Mouse (Mus musculus): ENCODE data around the gene Abca9. TPM values are rescaled to one million over a fixed set of nuclear protein-coding genes. Genes with fewer than 3 reads are reported as not detected.

The Abca9 gene
- polyA plus RNA-seq, 3 experiments from 2014 or later, result not detected

DNA sequence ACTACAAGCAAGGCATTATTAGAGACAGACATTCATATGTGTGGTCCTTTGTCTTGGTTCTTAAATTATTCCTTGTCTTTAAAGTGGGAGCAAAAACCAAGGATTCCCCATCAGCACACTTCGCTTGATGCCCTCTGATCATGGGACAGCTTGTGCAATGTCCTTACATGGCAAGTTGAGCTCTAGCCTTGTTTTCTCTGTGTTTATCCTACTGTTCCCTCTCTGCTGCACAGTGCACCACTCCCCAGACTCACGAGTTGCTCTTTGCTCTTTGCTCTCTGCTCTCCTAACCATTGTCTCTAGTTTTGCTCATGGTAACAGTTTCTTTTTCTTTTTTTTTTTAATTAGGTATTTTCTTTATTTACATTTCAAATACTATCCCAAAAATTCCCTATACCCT, 107.9 kb downstream of the Abca9 start:
- no peak for ATAC-seq

DNA sequence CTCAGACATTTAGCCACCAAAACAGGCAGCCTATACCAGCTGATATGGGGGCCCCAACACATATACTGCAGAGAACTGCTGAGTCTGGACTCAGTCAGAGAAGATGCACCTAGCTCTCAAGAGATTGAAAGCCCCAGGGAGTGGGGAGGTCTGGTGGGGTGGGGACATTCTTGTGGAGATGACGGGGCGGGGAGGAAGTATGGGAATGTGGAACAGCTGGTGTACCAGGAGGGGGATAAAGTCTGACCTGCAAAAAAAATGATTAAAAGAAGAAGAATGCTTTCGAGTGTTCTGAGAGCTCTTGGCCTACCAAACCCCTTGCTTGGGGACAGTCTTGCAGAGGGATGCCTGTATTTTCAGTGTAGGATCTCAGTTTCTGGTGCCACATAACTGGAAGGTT, 114.3 kb downstream of the Abca9 start:
- no peak for ATAC-seq

Other genes with a start within 250 kb of the Abca9 start
- not detected for gene Abca8b, start 172.4 kb downstream of the Abca9 start, polyA plus RNA-seq (2017; shearing (Covaris generic))
- not detected for gene Abca8a, start 72.2 kb downstream of the Abca9 start, polyA plus RNA-seq (2017; shearing (Covaris generic))
- gene Abca6, start 83.6 kb upstream of the Abca9 start, polyA plus RNA-seq (2017; shearing (Covaris generic)), result not detected
- under 1 TPM; 0.33 to 0.84 (median 0.50) TPM for gene Abca5, start 169.5 kb upstream of the Abca9 start, polyA plus RNA-seq (2017; shearing (Covaris generic))
- gene Map2k6, start 230.9 kb upstream of the Abca9 start, polyA plus RNA-seq (2017; shearing (Covaris generic)), result 1 to 10 TPM; 6.1 to 8.3 (median 6.5) TPM